Mouse (Mus musculus): ENCODE results near the gene Pex10. TPM values are rescaled to one million over a fixed set of nuclear protein-coding genes. Genes with fewer than 3 reads are reported as not detected.

The Pex10 gene
- polyA plus RNA-seq, 1 experiment from 2014 or later, result 6.8 TPM

GRCm38 (mm10) chr4:155085206-155086107, 18.6 kb downstream of the Pex10 start:
- H3K27ac ChIP-seq (ENCODE audit: low read depth), result peak overlapping the region; percentile 91
- no peaks in the 10 kb centered on the region for H3K9me3 ChIP-seq (ENCODE audit: low read length)
- no peaks in the 10 kb centered on the region for H3K27me3 ChIP-seq (ENCODE audit: insufficient read depth, low read length)
- DNase-seq (no peak), ATAC-seq (peak; percentile 67; the same call in 1 of the 2 replicates)
- TF ChIP-seq EP300 (IDR thresholded peaks at IDR 0.05; ENCODE audit: low read depth) (no peak), CTCF (IDR thresholded peaks at IDR 0.05; ENCODE audit: low read depth) (no peak)
- peak overlapping the region; percentile 76 for H3K9ac ChIP-seq (replicated peaks)
- WGBS (ENCODE audit: insufficient replicate concordance), result 9% methylated on average over 27 of the region's 35 CpGs
- H3K4me2 ChIP-seq (ENCODE audit: low read depth, low read length), result peak overlapping the region; percentile 90
- peaks cover 20% of the 10 kb centered on the region for H3K36me3 ChIP-seq (replicated peaks; ENCODE audit: insufficient read depth, low read length)
- H3K4me1 ChIP-seq (ENCODE audit: insufficient read depth), result peaks cover 35% of the 10 kb centered on the region
- H3K4me3 ChIP-seq (ENCODE audit: low read depth, low read length), result peak overlapping the region; percentile 70

GRCm38 (mm10) chr4:155086108-155087024, 19.6 kb downstream of the Pex10 start, which contains the start of the genes Rer1 and Morn1:
Rer1 (minus strand) TSS chr4:155086382.
Morn1 (plus strand) TSS chr4:155086577.
- Histone ChIP-seq H3K36me3 (replicated peaks; ENCODE audit: insufficient read depth, low read length) (peaks cover 14% of the 10 kb centered on the region), H3K4me2 (ENCODE audit: low read depth, low read length) (peak within 1 kb of the TSS; percentile 98), H3K9ac (replicated peaks) (peak within 1 kb of the TSS; percentile 76), H3K4me1 (ENCODE audit: insufficient read depth) (peaks cover 35% of the 10 kb centered on the region), H3K27ac (ENCODE audit: low read depth) (peak within 1 kb of the TSS; percentile 91), H3K9me3 (ENCODE audit: low read length) (no peaks in the 10 kb centered on the region), H3K4me3 (ENCODE audit: low read depth, low read length) (peak within 1 kb of the TSS; percentile 70), H3K27me3 (ENCODE audit: insufficient read depth, low read length) (no peaks in the 10 kb centered on the region)
- WGBS (ENCODE audit: insufficient replicate concordance), result under 1% methylated on average over 78 of the region's 85 CpGs
- peak; percentile 97 for ATAC-seq
- DNase-seq, result peak; percentile 100
- TF ChIP-seq EP300 (IDR thresholded peaks at IDR 0.05; ENCODE audit: low read depth), result no peak
- no peak for TF ChIP-seq CTCF (IDR thresholded peaks at IDR 0.05; ENCODE audit: low read depth)

GRCm38 (mm10) chr4:155089241-155089640, 22.4 kb downstream of the Pex10 start:
- DNase-seq (no peak), ATAC-seq (no peak)
- TF ChIP-seq EP300 (IDR thresholded peaks at IDR 0.05; ENCODE audit: low read depth) (no peak), CTCF (IDR thresholded peaks at IDR 0.05; ENCODE audit: low read depth) (no peak)
- Histone ChIP-seq H3K9ac (replicated peaks) (no peak overlapping the region), H3K27me3 (ENCODE audit: insufficient read depth, low read length) (no peaks in the 10 kb centered on the region), H3K9me3 (ENCODE audit: low read length) (no peaks in the 10 kb centered on the region), H3K36me3 (replicated peaks; ENCODE audit: insufficient read depth, low read length) (peaks cover 3% of the 10 kb centered on the region; the same call in 1 of the 2 replicates), H3K4me3 (ENCODE audit: low read depth, low read length) (no peak overlapping the region), H3K4me2 (ENCODE audit: low read depth, low read length) (no peak overlapping the region), H3K4me1 (ENCODE audit: insufficient read depth) (peaks cover 22% of the 10 kb centered on the region), H3K27ac (ENCODE audit: low read depth) (no peak overlapping the region)
- 86% methylated on average over 5 of the region's 5 CpGs for WGBS (ENCODE audit: insufficient replicate concordance)

GRCm38 (mm10) chr4:155090147-155090546, 23.3 kb downstream of the Pex10 start:
- TF ChIP-seq CTCF (IDR thresholded peaks at IDR 0.05; ENCODE audit: low read depth) (no peak), EP300 (IDR thresholded peaks at IDR 0.05; ENCODE audit: low read depth) (no peak)
- ATAC-seq (no peak), DNase-seq (no peak)
- no peaks in the 10 kb centered on the region for H3K9me3 ChIP-seq (ENCODE audit: low read length)
- H3K27ac ChIP-seq (ENCODE audit: low read depth), result no peak overlapping the region
- 86% methylated on average over 4 of the region's 4 CpGs for WGBS (ENCODE audit: insufficient replicate concordance)
- H3K36me3 ChIP-seq (replicated peaks; ENCODE audit: insufficient read depth, low read length), result peaks cover 3% of the 10 kb centered on the region; the same call in 1 of the 2 replicates
- H3K4me2 ChIP-seq (ENCODE audit: low read depth, low read length), result no peak overlapping the region
- H3K4me3 ChIP-seq (ENCODE audit: low read depth, low read length), result no peak overlapping the region
- H3K4me1 ChIP-seq (ENCODE audit: insufficient read depth), result peaks cover 13% of the 10 kb centered on the region
- H3K27me3 ChIP-seq (ENCODE audit: insufficient read depth, low read length), result no peaks in the 10 kb centered on the region
- no peak overlapping the region for H3K9ac ChIP-seq (replicated peaks)

GRCm38 (mm10) chr4:155090688-155091449, 24.1 kb downstream of the Pex10 start:
- H3K27me3 ChIP-seq (ENCODE audit: insufficient read depth, low read length), result no peaks in the 10 kb centered on the region
- no peak overlapping the region for H3K9ac ChIP-seq (replicated peaks)
- DNase-seq (no peak), ATAC-seq (no peak)
- WGBS (ENCODE audit: insufficient replicate concordance), result 78% methylated on average over 13 of the region's 13 CpGs
- no peak for TF ChIP-seq EP300 (IDR thresholded peaks at IDR 0.05; ENCODE audit: low read depth)
- no peak for TF ChIP-seq CTCF (IDR thresholded peaks at IDR 0.05; ENCODE audit: low read depth)
- H3K4me3 ChIP-seq (ENCODE audit: low read depth, low read length), result no peak overlapping the region
- no peak overlapping the region for H3K4me2 ChIP-seq (ENCODE audit: low read depth, low read length)
- no peaks in the 10 kb centered on the region for H3K9me3 ChIP-seq (ENCODE audit: low read length)
- peaks cover 3% of the 10 kb centered on the region; the same call in 1 of the 2 replicates for H3K36me3 ChIP-seq (replicated peaks; ENCODE audit: insufficient read depth, low read length)
- H3K4me1 ChIP-seq (ENCODE audit: insufficient read depth), result peaks cover 9% of the 10 kb centered on the region
- H3K27ac ChIP-seq (ENCODE audit: low read depth), result no peak overlapping the region

All from liver, postnatal 0 days (tissue).